Mouse (Mus musculus): ENCODE measurements around the gene Cort. TPM values are rescaled to one million over a fixed set of nuclear protein-coding genes. Genes with fewer than 3 reads are reported as not detected.
A peak's percentile ranks its signal among the peaks of the same experiment; 100 is the strongest.

The Cort gene
- polyA plus RNA-seq, 2 experiments = 0.26 to 0.59 TPM

DNA sequence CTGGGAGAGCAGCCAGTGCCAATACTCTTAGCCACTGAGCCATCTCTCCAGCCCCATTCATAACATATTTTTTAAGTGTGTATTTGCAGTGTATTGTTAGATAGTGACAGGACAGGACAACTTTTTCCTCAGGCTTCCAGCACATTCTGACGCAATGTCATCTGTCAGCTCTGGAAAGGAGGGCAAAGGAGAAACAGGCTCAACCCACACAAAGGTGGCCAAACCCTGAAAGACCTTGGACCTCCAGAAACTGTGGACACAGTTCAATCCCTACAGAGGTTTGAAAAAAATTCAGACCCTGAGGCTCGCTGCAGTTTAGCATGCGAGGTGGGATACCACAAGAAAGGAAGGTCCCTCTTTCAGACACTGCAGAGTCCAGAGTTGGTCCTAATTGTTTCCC is 28.6 kb downstream of the Cort start:
- ATAC-seq (ENCODE audit: low FRiP score, low read depth) (no peak), DNase-seq (ENCODE audit: low spot score) (no peak)
- H3K36me3 ChIP-seq (ENCODE audit: control insufficient read depth, insufficient read depth, low read length) = peaks cover 5% of the 10 kb centered on the region; the same call in 1 of the 2 replicates
- H3K27me3 ChIP-seq (ENCODE audit: control insufficient read depth, insufficient read depth, low read length) = no peaks in the 10 kb centered on the region
- H3K4me3 ChIP-seq (replicated peaks; ENCODE audit: low read length) = peak overlapping the region; percentile 99
- no peak overlapping the region for H3K27ac ChIP-seq (replicated peaks; ENCODE audit: low read depth, low read length)
- peak overlapping the region; percentile 75 for H3K4me2 ChIP-seq (replicated peaks; ENCODE audit: low read depth, low read length, severe bottlenecking)
- 91% methylated on average over 3 of the region's 3 CpGs for WGBS
- peaks cover 9% of the 10 kb centered on the region; the same call in 1 of the 2 replicates for H3K4me1 ChIP-seq (ENCODE audit: control insufficient read depth, insufficient read depth, low read length)
- no peak for TF ChIP-seq POLR2A (IDR thresholded peaks at IDR 0.05; ENCODE audit: borderline replicate concordance, extremely low read depth, insufficient read depth, insufficient read length)
- H3K9ac ChIP-seq (ENCODE audit: low read depth, low read length, severe bottlenecking) = no peak overlapping the region
- no peaks in the 10 kb centered on the region for H3K9me3 ChIP-seq (ENCODE audit: control insufficient read depth, low read length)

DNA sequence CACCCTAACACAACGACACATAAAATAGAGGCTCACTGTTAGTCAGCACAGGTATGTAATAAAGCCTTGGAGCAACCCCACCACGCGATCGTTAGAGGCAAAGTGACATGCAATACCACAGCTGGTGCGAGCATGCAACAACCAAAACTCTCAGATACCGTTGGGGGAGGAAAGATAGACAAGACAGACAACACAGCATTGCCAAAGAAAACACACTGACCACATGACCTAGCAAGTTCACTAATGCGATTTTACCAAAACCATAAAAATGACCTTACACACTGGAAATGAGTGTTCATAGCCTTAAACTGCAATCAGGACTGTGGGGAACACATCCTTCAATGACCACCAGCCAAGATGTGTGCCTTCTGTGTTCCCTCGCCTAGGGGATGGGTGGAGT is 35.2 kb downstream of the Cort start:
- ATAC-seq (ENCODE audit: low FRiP score, low read depth) (no peak), DNase-seq (ENCODE audit: low spot score) (no peak)
- TF ChIP-seq POLR2A (IDR thresholded peaks at IDR 0.05; ENCODE audit: borderline replicate concordance, extremely low read depth, insufficient read depth, insufficient read length) = no peak
- H3K27ac ChIP-seq (replicated peaks; ENCODE audit: low read depth, low read length) = no peak overlapping the region
- H3K9me3 ChIP-seq (ENCODE audit: control insufficient read depth, low read length) = no peaks in the 10 kb centered on the region
- H3K4me1 ChIP-seq (ENCODE audit: control insufficient read depth, insufficient read depth, low read length) = no peaks in the 10 kb centered on the region
- no peaks in the 10 kb centered on the region for H3K27me3 ChIP-seq (ENCODE audit: control insufficient read depth, insufficient read depth, low read length)
- H3K9ac ChIP-seq (ENCODE audit: low read depth, low read length, severe bottlenecking) = no peak overlapping the region
- no peak overlapping the region for H3K4me2 ChIP-seq (replicated peaks; ENCODE audit: low read depth, low read length, severe bottlenecking)
- H3K36me3 ChIP-seq (ENCODE audit: control insufficient read depth, insufficient read depth, low read length) = peaks cover 8% of the 10 kb centered on the region; the same call in 1 of the 2 replicates
- no peak overlapping the region for H3K4me3 ChIP-seq (replicated peaks; ENCODE audit: low read length)
- WGBS = 77% methylated on average over 8 of the region's 8 CpGs

DNA sequence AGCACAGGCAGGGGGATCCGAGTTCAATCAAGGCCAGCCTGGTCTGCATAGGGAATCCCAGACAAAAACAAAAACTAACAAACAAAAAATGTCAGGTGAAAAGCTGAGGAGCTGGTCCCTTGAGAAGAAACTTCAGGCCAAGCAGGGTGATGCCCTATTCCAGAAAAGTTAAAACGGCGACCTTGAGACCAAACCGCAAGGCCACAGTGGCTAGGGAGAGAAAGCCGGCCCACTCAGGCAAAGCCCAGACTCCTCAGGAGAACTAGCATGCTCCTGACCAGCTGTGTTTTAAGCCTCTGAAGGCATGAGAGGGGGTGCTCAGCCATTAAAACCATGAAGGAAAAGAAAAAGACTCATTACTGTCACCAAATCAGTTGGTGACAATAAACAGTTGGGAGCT is 41.2 kb downstream of the Cort start:
- 77% methylated on average over 5 of the region's 5 CpGs for WGBS
- no peaks in the 10 kb centered on the region for H3K36me3 ChIP-seq (ENCODE audit: control insufficient read depth, insufficient read depth, low read length)
- DNase-seq (ENCODE audit: low spot score) = no peak

DNA sequence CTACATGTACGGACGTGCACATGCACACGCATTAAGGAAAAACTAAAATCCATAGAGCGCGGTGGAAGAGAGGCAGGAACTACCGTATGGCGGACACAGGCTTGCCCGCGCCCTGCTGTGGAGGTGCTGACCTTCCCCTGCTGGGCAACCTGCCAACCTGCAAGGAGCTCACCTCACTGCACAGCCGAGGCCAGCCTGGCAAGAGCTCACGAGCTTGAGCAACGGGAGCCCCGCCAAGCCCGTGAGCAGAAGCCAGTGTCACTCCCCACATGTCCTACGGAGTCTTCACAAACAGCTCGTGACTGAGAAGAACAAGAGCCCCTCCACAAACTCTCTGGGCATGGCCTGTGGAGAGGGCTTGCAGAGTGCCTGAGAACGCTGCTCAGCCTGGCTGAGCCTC is 45.0 kb downstream of the Cort start:
- no peak overlapping the region for H3K4me2 ChIP-seq (replicated peaks; ENCODE audit: low read depth, low read length, severe bottlenecking)
- no peaks in the 10 kb centered on the region for H3K36me3 ChIP-seq (ENCODE audit: control insufficient read depth, insufficient read depth, low read length)
- TF ChIP-seq POLR2A (IDR thresholded peaks at IDR 0.05; ENCODE audit: borderline replicate concordance, extremely low read depth, insufficient read depth, insufficient read length) = no peak
- DNase-seq (ENCODE audit: low spot score) (no peak), ATAC-seq (ENCODE audit: low FRiP score, low read depth) (no peak)
- WGBS = 61% methylated on average over 17 of the region's 17 CpGs
- no peak overlapping the region for H3K27ac ChIP-seq (replicated peaks; ENCODE audit: low read depth, low read length)
- H3K4me3 ChIP-seq (replicated peaks; ENCODE audit: low read length) = no peak overlapping the region
- H3K27me3 ChIP-seq (ENCODE audit: control insufficient read depth, insufficient read depth, low read length) = no peaks in the 10 kb centered on the region
- H3K9ac ChIP-seq (ENCODE audit: low read depth, low read length, severe bottlenecking) = no peak overlapping the region
- H3K9me3 ChIP-seq (ENCODE audit: control insufficient read depth, low read length) = no peaks in the 10 kb centered on the region
- peaks cover 10% of the 10 kb centered on the region; the same call in 1 of the 2 replicates for H3K4me1 ChIP-seq (ENCODE audit: control insufficient read depth, insufficient read depth, low read length)

More for the DNA sequence above, 41.2 kb downstream of the Cort start:
- H3K27ac ChIP-seq (replicated peaks; ENCODE audit: low read depth, low read length) = no peak overlapping the region
- no peak for ATAC-seq (ENCODE audit: low FRiP score, low read depth)
- peaks cover 10% of the 10 kb centered on the region; the same call in 1 of the 2 replicates for H3K4me1 ChIP-seq (ENCODE audit: control insufficient read depth, insufficient read depth, low read length)
- H3K9me3 ChIP-seq (ENCODE audit: control insufficient read depth, low read length) = no peaks in the 10 kb centered on the region
- H3K9ac ChIP-seq (ENCODE audit: low read depth, low read length, severe bottlenecking) = no peak overlapping the region
- H3K27me3 ChIP-seq (ENCODE audit: control insufficient read depth, insufficient read depth, low read length) = no peaks in the 10 kb centered on the region
- H3K4me2 ChIP-seq (replicated peaks; ENCODE audit: low read depth, low read length, severe bottlenecking) = no peak overlapping the region
- no peak overlapping the region for H3K4me3 ChIP-seq (replicated peaks; ENCODE audit: low read length)
- no peak for TF ChIP-seq POLR2A (IDR thresholded peaks at IDR 0.05; ENCODE audit: borderline replicate concordance, extremely low read depth, insufficient read depth, insufficient read length)

DNA sequence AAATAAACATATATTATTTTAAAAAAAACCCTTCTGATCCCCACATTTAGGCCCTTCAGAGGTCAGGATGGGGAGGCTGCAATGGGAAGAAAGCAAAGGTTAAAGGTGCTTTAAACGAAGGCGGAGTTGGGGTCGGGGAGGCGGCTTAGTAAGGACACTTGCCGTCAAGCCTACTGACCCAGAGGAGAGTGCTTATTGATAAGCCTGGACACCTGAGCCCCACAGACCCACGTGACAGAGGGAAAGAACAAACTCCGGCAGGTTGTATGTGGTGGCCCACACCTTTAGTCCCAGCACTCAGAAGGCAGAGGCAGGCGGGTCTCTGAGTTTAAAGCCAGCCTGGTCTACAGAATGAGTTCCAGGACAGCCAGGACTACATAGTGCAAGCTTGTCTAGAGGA is 46.5 kb downstream of the Cort start:
- Histone ChIP-seq H3K9ac (ENCODE audit: low read depth, low read length, severe bottlenecking) (no peak overlapping the region), H3K36me3 (ENCODE audit: control insufficient read depth, insufficient read depth, low read length) (peaks cover 3% of the 10 kb centered on the region), H3K4me1 (ENCODE audit: control insufficient read depth, insufficient read depth, low read length) (peaks cover 10% of the 10 kb centered on the region; the same call in 1 of the 2 replicates), H3K27me3 (ENCODE audit: control insufficient read depth, insufficient read depth, low read length) (no peaks in the 10 kb centered on the region), H3K27ac (replicated peaks; ENCODE audit: low read depth, low read length) (no peak overlapping the region), H3K4me3 (replicated peaks; ENCODE audit: low read length) (no peak overlapping the region), H3K9me3 (ENCODE audit: control insufficient read depth, low read length) (no peaks in the 10 kb centered on the region), H3K4me2 (replicated peaks; ENCODE audit: low read depth, low read length, severe bottlenecking) (no peak overlapping the region)
- DNase-seq (ENCODE audit: low spot score) (no peak), ATAC-seq (ENCODE audit: low FRiP score, low read depth) (no peak)
- no peak for TF ChIP-seq POLR2A (IDR thresholded peaks at IDR 0.05; ENCODE audit: borderline replicate concordance, extremely low read depth, insufficient read depth, insufficient read length)
- 91% methylated on average over 8 of the region's 8 CpGs for WGBS

DNA sequence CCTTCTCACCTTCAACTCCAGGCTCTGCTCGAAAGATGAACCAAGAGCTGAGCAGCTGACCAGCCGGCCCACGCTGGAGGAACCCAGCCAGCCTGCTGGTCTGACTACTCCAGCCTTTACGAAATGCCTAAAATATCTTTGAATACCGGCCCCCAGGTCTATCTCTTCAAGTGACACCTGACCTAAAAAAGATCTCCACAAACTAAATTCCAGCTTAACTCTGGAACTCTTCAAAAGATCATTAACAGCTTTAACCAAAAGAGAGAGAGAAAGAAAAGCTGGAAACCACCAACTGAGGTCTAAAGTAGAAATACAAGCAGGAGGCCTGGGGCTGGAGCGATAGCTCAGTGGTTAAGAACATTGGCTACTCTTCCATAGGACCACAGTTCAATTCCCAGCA is 46.9 kb downstream of the Cort start:
- ATAC-seq (ENCODE audit: low FRiP score, low read depth) (no peak), DNase-seq (ENCODE audit: low spot score) (no peak)
- Histone ChIP-seq H3K36me3 (ENCODE audit: control insufficient read depth, insufficient read depth, low read length) (peaks cover 8% of the 10 kb centered on the region), H3K27ac (replicated peaks; ENCODE audit: low read depth, low read length) (no peak overlapping the region), H3K4me1 (ENCODE audit: control insufficient read depth, insufficient read depth, low read length) (peaks cover 10% of the 10 kb centered on the region; the same call in 1 of the 2 replicates), H3K9ac (ENCODE audit: low read depth, low read length, severe bottlenecking) (no peak overlapping the region), H3K9me3 (ENCODE audit: control insufficient read depth, low read length) (no peaks in the 10 kb centered on the region), H3K27me3 (ENCODE audit: control insufficient read depth, insufficient read depth, low read length) (no peaks in the 10 kb centered on the region), H3K4me3 (replicated peaks; ENCODE audit: low read length) (no peak overlapping the region), H3K4me2 (replicated peaks; ENCODE audit: low read depth, low read length, severe bottlenecking) (no peak overlapping the region)
- no peak for TF ChIP-seq POLR2A (IDR thresholded peaks at IDR 0.05; ENCODE audit: borderline replicate concordance, extremely low read depth, insufficient read depth, insufficient read length)
- 76% methylated on average over 6 of the region's 6 CpGs for WGBS

Measured in limb, embryonic 14.5 days (tissue).